Mouse (Mus musculus): ENCODE data around the gene Nhsl2. TPM values are rescaled to one million over a fixed set of nuclear protein-coding genes. Genes with fewer than 3 reads are reported as not detected.

The Nhsl2 gene
- polyA plus RNA-seq, 1 experiment from 2014 or later: 16.8 TPM

- Histone ChIP-seq H3K27me3 (peaks cover 54% of the 10 kb centered on the region), H3K4me1 (replicated peaks) (no peaks in the 10 kb centered on the region), H3K9ac (replicated peaks) (no peak overlapping the region), H3K4me2 (no peak overlapping the region), H3K27ac (no peak overlapping the region), H3K4me3 (replicated peaks) (no peak overlapping the region), H3K36me3 (no peaks in the 10 kb centered on the region), H3K9me3 (no peaks in the 10 kb centered on the region)
- no peak for ATAC-seq (ENCODE audit: insufficient number of reproducible peaks, insufficient read depth, low FRiP score, low TSS enrichment, low read depth)
- WGBS: 87% methylated on average over 6 of the region's 6 CpGs
Observed at GRCm38 (mm10) chrX:101952436-101952835, 103.3 kb downstream of the Nhsl2 start.

GRCm38 (mm10) chrX:101953256-101953655 is 104.1 kb downstream of the Nhsl2 start:
- no peak for ATAC-seq (ENCODE audit: insufficient number of reproducible peaks, insufficient read depth, low FRiP score, low TSS enrichment, low read depth)
- H3K4me2 ChIP-seq: no peak overlapping the region
- no peak overlapping the region for H3K4me3 ChIP-seq (replicated peaks)
- H3K9me3 ChIP-seq: no peaks in the 10 kb centered on the region
- H3K4me1 ChIP-seq (replicated peaks): 0 out of 2 replicates have a peak, but pooled peaks cover 3% of the 10 kb centered on the region
- H3K9ac ChIP-seq (replicated peaks): no peak overlapping the region
- no peaks in the 10 kb centered on the region for H3K36me3 ChIP-seq
- 85% methylated on average over 2 of the region's 2 CpGs for WGBS
- H3K27ac ChIP-seq: no peak overlapping the region
- peaks cover 60% of the 10 kb centered on the region for H3K27me3 ChIP-seq

- ATAC-seq (ENCODE audit: insufficient number of reproducible peaks, insufficient read depth, low FRiP score, low TSS enrichment, low read depth): peak; percentile 94
- peak overlapping the region; percentile 31 for H3K4me3 ChIP-seq (replicated peaks)
- H3K9me3 ChIP-seq: no peaks in the 10 kb centered on the region
- H3K9ac ChIP-seq (replicated peaks): peak overlapping the region; percentile 42; the same call in 1 of the 2 replicates
- H3K27me3 ChIP-seq: peaks cover 59% of the 10 kb centered on the region
- no peaks in the 10 kb centered on the region for H3K36me3 ChIP-seq
- 0 out of 2 replicates have a peak, but pooled peaks cover 3% of the 10 kb centered on the region for H3K4me1 ChIP-seq (replicated peaks)
- WGBS: 11% methylated on average over 30 of the region's 30 CpGs
- peak overlapping the region; percentile 54 for H3K4me2 ChIP-seq
- H3K27ac ChIP-seq: no peak overlapping the region
Observed at GRCm38 (mm10) chrX:101953787-101954491, 104.8 kb downstream of the Nhsl2 start.

GRCm38 (mm10) chrX:101954492-101954851 is 105.3 kb downstream of the Nhsl2 start:
- no peak for ATAC-seq (ENCODE audit: insufficient number of reproducible peaks, insufficient read depth, low FRiP score, low TSS enrichment, low read depth)
- Histone ChIP-seq H3K27ac (no peak overlapping the region), H3K27me3 (peaks cover 61% of the 10 kb centered on the region), H3K4me3 (replicated peaks) (no peak overlapping the region), H3K36me3 (no peaks in the 10 kb centered on the region), H3K9me3 (no peaks in the 10 kb centered on the region), H3K9ac (replicated peaks) (no peak overlapping the region), H3K4me2 (peak overlapping the region; percentile 54), H3K4me1 (replicated peaks) (0 out of 2 replicates have a peak, but pooled peaks cover 3% of the 10 kb centered on the region)
- 49% methylated on average over 6 of the region's 6 CpGs for WGBS

- H3K4me3 ChIP-seq (replicated peaks): no peak overlapping the region
- ATAC-seq (ENCODE audit: insufficient number of reproducible peaks, insufficient read depth, low FRiP score, low TSS enrichment, low read depth): no peak
- WGBS: 77% methylated on average over 4 of the region's 4 CpGs
- H3K4me1 ChIP-seq (replicated peaks): 0 out of 2 replicates have a peak, but pooled peaks cover 7% of the 10 kb centered on the region
- no peak overlapping the region for H3K9ac ChIP-seq (replicated peaks)
- peak overlapping the region; percentile 5; the same call in 1 of the 2 replicates for H3K4me2 ChIP-seq
- H3K36me3 ChIP-seq: no peaks in the 10 kb centered on the region
- peaks cover 66% of the 10 kb centered on the region for H3K27me3 ChIP-seq
- H3K27ac ChIP-seq: peak overlapping the region; percentile 66
- no peaks in the 10 kb centered on the region for H3K9me3 ChIP-seq
Observed at GRCm38 (mm10) chrX:101961848-101962247, 112.7 kb downstream of the Nhsl2 start.

GRCm38 (mm10) chrX:101963711-101964110 is 114.5 kb downstream of the Nhsl2 start:
- Histone ChIP-seq H3K9me3 (no peaks in the 10 kb centered on the region), H3K27me3 (peaks cover 48% of the 10 kb centered on the region), H3K36me3 (no peaks in the 10 kb centered on the region), H3K4me3 (replicated peaks) (no peak overlapping the region), H3K9ac (replicated peaks) (no peak overlapping the region), H3K4me1 (replicated peaks) (0 out of 2 replicates have a peak, but pooled peaks cover 4% of the 10 kb centered on the region), H3K4me2 (no peak overlapping the region), H3K27ac (no peak overlapping the region)
- no peak for ATAC-seq (ENCODE audit: insufficient number of reproducible peaks, insufficient read depth, low FRiP score, low TSS enrichment, low read depth)
- WGBS: 78% methylated on average over 3 of the region's 3 CpGs

GRCm38 (mm10) chrX:101973028-101973427 is 123.8 kb downstream of the Nhsl2 start:
- no peak overlapping the region for H3K4me2 ChIP-seq
- WGBS: 75% methylated on average over 3 of the region's 3 CpGs
- no peak overlapping the region for H3K4me3 ChIP-seq (replicated peaks)
- H3K9ac ChIP-seq (replicated peaks): no peak overlapping the region
- H3K4me1 ChIP-seq (replicated peaks): no peaks in the 10 kb centered on the region; the same call in 1 of the 2 replicates
- no peaks in the 10 kb centered on the region for H3K9me3 ChIP-seq
- H3K36me3 ChIP-seq: no peaks in the 10 kb centered on the region
- no peak for ATAC-seq (ENCODE audit: insufficient number of reproducible peaks, insufficient read depth, low FRiP score, low TSS enrichment, low read depth)
- H3K27ac ChIP-seq: no peak overlapping the region
- peaks cover 21% of the 10 kb centered on the region for H3K27me3 ChIP-seq

GRCm38 (mm10) chrX:101976931-101977330 is 127.7 kb downstream of the Nhsl2 start:
- no peak overlapping the region for H3K9ac ChIP-seq (replicated peaks)
- peaks cover 48% of the 10 kb centered on the region for H3K27me3 ChIP-seq
- ATAC-seq (ENCODE audit: insufficient number of reproducible peaks, insufficient read depth, low FRiP score, low TSS enrichment, low read depth): no peak
- H3K9me3 ChIP-seq: no peaks in the 10 kb centered on the region
- H3K4me2 ChIP-seq: no peak overlapping the region
- H3K4me3 ChIP-seq (replicated peaks): no peak overlapping the region
- H3K36me3 ChIP-seq: no peaks in the 10 kb centered on the region
- H3K27ac ChIP-seq: no peak overlapping the region
- WGBS: 33% methylated on average over 3 of the region's 3 CpGs
- peaks cover 21% of the 10 kb centered on the region for H3K4me1 ChIP-seq (replicated peaks)

GRCm38 (mm10) chrX:101978861-101979260 is 129.7 kb downstream of the Nhsl2 start:
- peak; percentile 23; the same call in 1 of the 2 replicates for ATAC-seq (ENCODE audit: insufficient number of reproducible peaks, insufficient read depth, low FRiP score, low TSS enrichment, low read depth)
- Histone ChIP-seq H3K27ac (peak overlapping the region; percentile 88), H3K4me1 (replicated peaks) (peaks cover 21% of the 10 kb centered on the region), H3K4me3 (replicated peaks) (no peak overlapping the region), H3K27me3 (peaks cover 59% of the 10 kb centered on the region), H3K9me3 (no peaks in the 10 kb centered on the region), H3K9ac (replicated peaks) (no peak overlapping the region), H3K4me2 (peak overlapping the region; percentile 40), H3K36me3 (no peaks in the 10 kb centered on the region)
- 17% methylated on average over 2 of the region's 2 CpGs for whole genome bisulfite sequencing

- Histone ChIP-seq H3K27me3 (peaks cover 63% of the 10 kb centered on the region), H3K4me1 (replicated peaks) (peaks cover 22% of the 10 kb centered on the region), H3K4me3 (replicated peaks) (no peak overlapping the region), H3K27ac (peak overlapping the region; percentile 88), H3K9ac (replicated peaks) (no peak overlapping the region), H3K36me3 (no peaks in the 10 kb centered on the region), H3K9me3 (no peaks in the 10 kb centered on the region), H3K4me2 (peak overlapping the region; percentile 40)
- ATAC-seq (ENCODE audit: insufficient number of reproducible peaks, insufficient read depth, low FRiP score, low TSS enrichment, low read depth): peak; percentile 83
- WGBS: 30% methylated on average over 5 of the region's 5 CpGs
Observed at GRCm38 (mm10) chrX:101979267-101979666, 130.1 kb downstream of the Nhsl2 start.

- no peak overlapping the region for H3K27ac ChIP-seq
- no peak for ATAC-seq (ENCODE audit: insufficient number of reproducible peaks, insufficient read depth, low FRiP score, low TSS enrichment, low read depth)
- 96% methylated on average over 2 of the region's 2 CpGs for WGBS
- peaks cover 75% of the 10 kb centered on the region for H3K27me3 ChIP-seq
- no peaks in the 10 kb centered on the region for H3K9me3 ChIP-seq
- peaks cover 29% of the 10 kb centered on the region for H3K4me1 ChIP-seq (replicated peaks)
- no peak overlapping the region for H3K4me2 ChIP-seq
- H3K36me3 ChIP-seq: no peaks in the 10 kb centered on the region
- no peak overlapping the region for H3K9ac ChIP-seq (replicated peaks)
- no peak overlapping the region for H3K4me3 ChIP-seq (replicated peaks)
Observed at GRCm38 (mm10) chrX:101980586-101980985, 131.4 kb downstream of the Nhsl2 start.

GRCm38 (mm10) chrX:101981450-101981849 is 132.3 kb downstream of the Nhsl2 start:
- no peaks in the 10 kb centered on the region for H3K36me3 ChIP-seq
- no peak overlapping the region for H3K9ac ChIP-seq (replicated peaks)
- no peak for ATAC-seq (ENCODE audit: insufficient number of reproducible peaks, insufficient read depth, low FRiP score, low TSS enrichment, low read depth)
- H3K4me3 ChIP-seq (replicated peaks): no peak overlapping the region
- H3K27ac ChIP-seq: no peak overlapping the region
- H3K27me3 ChIP-seq: peaks cover 77% of the 10 kb centered on the region
- no peak overlapping the region for H3K4me2 ChIP-seq
- 50% methylated on average over 2 of the region's 2 CpGs for WGBS
- no peaks in the 10 kb centered on the region for H3K9me3 ChIP-seq
- H3K4me1 ChIP-seq (replicated peaks): peaks cover 29% of the 10 kb centered on the region

Data from limb, embryonic 12.5 days (tissue).